ENCODE assay signal across 7 mouse cellular contexts in genomic region chr5:100860417-100861053, GRCm38 (mm10). TPM values are rescaled to one million over a fixed set of nuclear protein-coding genes. Genes with fewer than 3 reads are reported as not detected.
DNase-seq lines count a peak whose midpoint lies in the region; ATAC-seq lines count a peak whose summit lies in the region.

No protein-coding gene starts in this region.

- peak; percentile 79 for DNase-seq in adrenal gland, postnatal 10 days
- peak; percentile 67 for DNase-seq in gastrocnemius, postnatal 25 days
- peak; percentile 24 for DNase-seq in kidney, adult 9 months
- DNase-seq in lung, postnatal 36 days, result peak; percentile 80
- DNase-seq in c-Kit-positive CD71-positive TER-119-positive erythroid progenitor cells, embryonic 14.5 days (ENCODE audit: low spot score), result no peak
- no peak for DNase-seq in spleen, postnatal 10 days (ENCODE audit: low spot score in 2 of 2)

- ATAC-seq in inflammation-experienced regulatory T-cells, adult 6 months, result no peak

RNA-seq across cellular contexts. Expression of gene Gpat3, which starts 15.0 kb away (rescaled TPM):
- 10 to 100 TPM; 10.0 to 10.2 TPM for total RNA-seq in adrenal gland, postnatal 10 days (2021)
- 1 to 10 TPM; 4.9 to 7.0 TPM for total RNA-seq in gastrocnemius, postnatal 25 days (2021)
- 1 to 10 TPM in 2 of 3 experiments, under 1 TPM in 1; 0.74 to 2.4 (median 2.3) TPM for polyA plus RNA-seq in inflammation-experienced regulatory T-cells, adult 6 months (2017; shearing (Covaris generic))

RNA-seq across cellular contexts. Expression of gene Abraxas1, which starts 39.8 kb away (rescaled TPM):
- 10 to 100 TPM; 12.9 to 17.9 TPM for total RNA-seq in adrenal gland, postnatal 10 days (2021)
- total RNA-seq in gastrocnemius, postnatal 25 days (2021), result 1 to 10 TPM; 4.5 to 5.2 TPM
- polyA plus RNA-seq in inflammation-experienced regulatory T-cells, adult 6 months (2017; shearing (Covaris generic)), result 10 to 100 TPM; 16.4 to 30.6 (median 28.2) TPM

Comparison
In these comparisons a context has a peak if more than half of its experiments do, and no peak if none do; other contexts are left out.
1. DNase-seq: peak in adrenal gland, postnatal 10 days (single experiment), gastrocnemius, postnatal 25 days (single experiment), kidney, adult 9 months (single experiment) and lung, postnatal 36 days (single experiment); none in c-Kit-positive CD71-positive TER-119-positive erythroid progenitor cells, embryonic 14.5 days (single experiment) and spleen, postnatal 10 days (0 of 2).